Mouse (Mus musculus) midbrain, embryonic 13.5 days (tissue): ENCODE results near the gene Zfp746. TPM values are rescaled to one million over a fixed set of nuclear protein-coding genes. Genes with fewer than 3 reads are reported as not detected.
A peak's percentile ranks its signal among the peaks of the same experiment; 100 is the strongest.
"Not testable (repeated sequence)": the region's sequence is repeated elsewhere in the genome, so short reads cannot be mapped to it uniquely, and the experiment has no call there.

Experiments
- ATAC-seq: fragments of 200-750 bp; cut with Nextera tagmentation; 2 replicates; pipeline ENCODE4 v1.8.0; 2017; ENCODE audit warnings: mild to moderate bottlenecking, moderate TSS enrichment, moderate library complexity
- H3K27ac ChIP-seq: fragments of 300-500 bp; sonication (generic); 2 replicates; pipeline ENCODE4 v1.5.1; 2015; ENCODE audit warnings: inconsistent platforms, mild to moderate bottlenecking, moderate library complexity
- H3K27me3 ChIP-seq: fragments of 300-500 bp; sonication (generic); 2 replicates; pipeline ENCODE4 v1.6.1; 2015; ENCODE audit warnings: mild to moderate bottlenecking, inconsistent platforms
- H3K36me3 ChIP-seq: fragments of 300-500 bp; sonication (generic); 2 replicates; pipeline ENCODE4 v1.6.1; 2015; ENCODE audit warnings: mild to moderate bottlenecking, inconsistent platforms
- H3K4me1 ChIP-seq: fragments of 300-500 bp; sonication (generic); replicated peaks from 2 replicates; pipeline ENCODE4 v1.6.1; 2015; ENCODE audit warnings: inconsistent platforms
- H3K4me2 ChIP-seq: fragments of 300-500 bp; sonication (generic); replicated peaks from 2 replicates; pipeline ENCODE4 v1.6.1; 2015; ENCODE audit warnings: moderate library complexity, mild to moderate bottlenecking, inconsistent platforms
- H3K4me3 ChIP-seq: fragments of 300-500 bp; sonication (generic); replicated peaks from 2 replicates; pipeline ENCODE4 v1.5.1; 2015; ENCODE audit warnings: mild to moderate bottlenecking, inconsistent platforms
- H3K9ac ChIP-seq: fragments of 300-500 bp; sonication (generic); replicated peaks from 2 replicates; pipeline ENCODE4 v1.6.1; 2015; ENCODE audit warnings: mild to moderate bottlenecking, inconsistent platforms
- H3K9me3 ChIP-seq: fragments of 300-500 bp; sonication (generic); 2 replicates; pipeline ENCODE4 v1.6.1; 2016; ENCODE audit warnings: mild to moderate bottlenecking, inconsistent platforms
- WGBS: fragments of 180-500 bp; shearing (Covaris S2); methylation state at CpG from one replicate; pipeline ENCODE4 v1.1.7; 2015; 5-methylcytosine and 5-hydroxymethylcytosine counted together
- polyA plus RNA-seq: library from polyadenylated mRNA; unstranded; fragments of >200 nt; fragmentation: Nextera tagmentation; extraction: Ambion mirVana; gene quantifications from 2 replicates; pipeline ENCODE4 v1.2.1, GENCODE M21; 2015

Zfp746 gene
- polyA plus RNA-seq, result 17.0 and 21.5 TPM in 2 replicates

- Histone ChIP-seq H3K9me3 (no peaks in the 10 kb centered on the region), H3K9ac (peak within 1 kb of the TSS; percentile 97), H3K36me3 (peaks cover 19% of the 10 kb centered on the region), H3K27me3 (no peaks in the 10 kb centered on the region), H3K4me2 (peak within 1 kb of the TSS; percentile 72), H3K4me3 (peak within 1 kb of the TSS; percentile 86), H3K27ac (peak within 1 kb of the TSS; percentile 92), H3K4me1 (peaks cover 16% of the 10 kb centered on the region)
- WGBS, result under 1% methylated on average over 50 of the region's 53 CpGs
- ATAC-seq, result peak; percentile 95
Measured at GRCm38 (mm10) chr6:48086471-48086878, at the start of gene Zfp746. TSS of gene Zfp746 (minus strand) at chr6:48086593.

DNA sequence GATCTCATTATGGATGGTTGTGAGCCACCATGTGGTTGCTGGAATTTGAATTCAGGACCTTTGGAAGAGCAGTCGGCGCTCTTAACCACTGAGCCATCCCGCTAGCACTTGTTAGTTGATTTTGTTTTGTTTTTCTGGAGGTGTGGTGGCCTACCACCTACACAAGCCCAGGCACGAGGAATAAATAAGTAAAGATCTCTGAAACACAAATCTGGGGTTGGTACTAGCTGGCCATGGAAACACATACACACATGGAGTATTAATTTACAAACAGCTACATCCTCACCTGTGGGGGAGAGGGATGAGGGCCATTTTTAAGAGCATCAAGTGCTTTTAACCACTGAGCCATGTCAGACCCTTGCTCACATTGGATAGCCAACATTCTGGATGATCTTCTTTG lies 34.7 kb upstream of the Zfp746 start:
- not testable (repeated sequence) for H3K9ac ChIP-seq, H3K4me2 ChIP-seq, H3K36me3 ChIP-seq, H3K4me1 ChIP-seq, H3K27me3 ChIP-seq, H3K27ac ChIP-seq, H3K9me3 ChIP-seq, H3K4me3 ChIP-seq
- WGBS, result 76% methylated on average over 4 of the region's 4 CpGs
- ATAC-seq, result 0 out of 2 replicates have a peak, but pooled peaks have one; percentile 58

DNA sequence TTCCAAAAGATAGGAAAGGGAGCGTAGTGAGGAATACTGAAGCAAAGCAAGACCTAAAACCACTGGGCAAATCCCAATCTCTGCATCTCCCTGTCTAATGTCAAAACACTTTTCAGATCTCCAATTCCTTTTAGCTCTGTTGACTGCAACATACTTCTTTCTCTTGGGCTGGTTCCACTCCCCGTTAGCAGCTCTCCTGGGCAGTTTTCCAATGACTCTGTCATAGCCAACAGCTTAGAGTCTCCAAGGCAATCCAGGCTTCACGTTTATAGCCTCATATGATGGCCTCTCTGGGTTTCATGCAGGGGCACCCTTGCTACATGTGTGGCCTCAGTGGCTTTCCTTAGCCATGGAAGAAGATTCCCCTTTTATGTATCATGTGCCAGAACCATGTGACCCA lies 29.6 kb upstream of the Zfp746 start:
- no peaks in the 10 kb centered on the region for H3K36me3 ChIP-seq
- WGBS, result 78% methylated on average over 3 of the region's 3 CpGs
- no peak for ATAC-seq

GRCm38 (mm10) chr6:48086957-48087715 lies 743 bp upstream of the Zfp746 start:
- H3K9ac ChIP-seq, result no peak overlapping the region
- H3K4me2 ChIP-seq, result peak overlapping the region; percentile 72
- peaks cover 16% of the 10 kb centered on the region for H3K4me1 ChIP-seq
- H3K27ac ChIP-seq, result no peak overlapping the region
- peaks cover 12% of the 10 kb centered on the region for H3K36me3 ChIP-seq
- H3K9me3 ChIP-seq, result no peaks in the 10 kb centered on the region
- WGBS, result 41% methylated on average over 14 of the region's 14 CpGs
- no peaks in the 10 kb centered on the region for H3K27me3 ChIP-seq
- H3K4me3 ChIP-seq, result peak overlapping the region; percentile 86
- peak; percentile 4; the same call in 1 of the 2 replicates for ATAC-seq

More for the DNA sequence above, 29.6 kb upstream of the Zfp746 start:
- Histone ChIP-seq H3K9ac (no peak overlapping the region), H3K27ac (no peak overlapping the region), H3K27me3 (no peaks in the 10 kb centered on the region), H3K4me1 (no peaks in the 10 kb centered on the region), H3K9me3 (no peaks in the 10 kb centered on the region), H3K4me3 (no peak overlapping the region), H3K4me2 (no peak overlapping the region)

DNA sequence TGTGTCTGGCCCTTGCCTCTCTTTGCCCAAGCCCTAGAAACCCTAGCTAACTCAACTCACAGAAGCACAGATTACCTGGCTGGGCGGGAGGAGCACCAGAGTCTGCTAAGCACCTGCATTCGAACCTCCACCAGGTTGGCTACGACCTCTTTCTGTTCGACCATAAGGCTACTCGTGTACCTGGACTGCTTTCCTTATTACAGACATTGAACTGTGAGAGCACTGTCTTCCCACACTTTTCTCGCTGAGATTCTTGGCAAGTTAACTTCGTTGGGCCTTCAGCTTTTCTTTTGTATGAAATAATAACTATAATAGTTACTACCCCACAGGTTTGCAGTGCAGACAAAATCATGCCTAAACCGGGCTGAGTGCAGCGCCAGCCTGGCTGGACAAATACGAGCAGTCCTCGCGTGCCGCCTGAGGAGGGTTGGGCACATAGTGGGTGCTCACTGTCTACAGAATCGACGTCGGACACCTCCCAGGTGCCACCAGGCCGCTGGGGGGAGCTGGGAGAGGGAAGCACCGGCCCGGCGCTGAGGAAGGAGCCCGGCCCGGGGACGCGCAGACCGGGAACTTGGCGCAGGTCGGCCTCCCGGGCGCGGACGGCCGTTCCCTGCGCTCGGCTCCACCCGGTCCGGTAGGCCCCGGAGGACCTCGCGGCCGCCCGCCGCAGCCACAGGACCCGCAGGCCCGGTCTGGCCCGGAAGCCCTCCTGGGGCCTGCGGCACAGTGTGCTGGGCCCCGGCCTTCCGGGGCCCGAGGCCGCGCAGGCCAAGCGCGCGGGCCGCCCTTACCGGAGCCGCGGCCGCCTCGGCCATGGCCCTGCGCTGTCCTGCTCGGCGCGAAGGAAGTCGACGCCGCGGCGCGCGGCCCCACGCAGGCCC lies 630 bp downstream of the Zfp746 start:
- ATAC-seq, result peak; percentile 95
- Histone ChIP-seq H3K27ac (peak overlapping the region; percentile 92), H3K4me2 (peak overlapping the region; percentile 72), H3K27me3 (no peaks in the 10 kb centered on the region), H3K9me3 (no peaks in the 10 kb centered on the region), H3K4me3 (peak overlapping the region; percentile 86), H3K36me3 (peaks cover 26% of the 10 kb centered on the region), H3K9ac (peak overlapping the region; percentile 97), H3K4me1 (peaks cover 16% of the 10 kb centered on the region)
- 3% methylated on average over 59 of the region's 72 CpGs for WGBS

DNA sequence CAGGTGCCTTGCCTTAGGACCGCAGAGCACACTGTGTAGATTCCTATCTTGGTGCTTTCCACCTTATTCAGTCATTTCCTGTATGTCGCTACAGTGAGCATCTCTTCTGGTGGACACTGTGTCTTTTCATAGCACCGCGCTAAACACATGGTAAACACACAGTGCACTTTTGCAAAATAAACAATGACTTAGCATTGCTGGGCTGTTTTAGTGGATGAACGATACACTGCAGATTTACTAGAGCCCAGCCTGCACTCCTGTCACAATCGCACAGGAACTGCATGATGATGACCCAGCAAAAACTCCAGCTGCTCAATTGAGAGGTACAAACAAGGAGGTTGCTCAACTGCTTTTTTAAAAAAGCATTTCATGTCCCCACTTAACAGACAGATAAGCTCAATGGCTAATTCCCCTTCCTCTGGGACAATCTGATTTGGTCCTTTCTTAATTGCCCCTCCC lies 2.6 kb downstream of the Zfp746 start:
- H3K36me3 ChIP-seq, result peaks cover 45% of the 10 kb centered on the region
- H3K4me3 ChIP-seq, result no peak overlapping the region
- H3K9ac ChIP-seq, result no peak overlapping the region
- no peak for ATAC-seq
- WGBS, result 95% methylated on average over 6 of the region's 6 CpGs
- no peak overlapping the region for H3K27ac ChIP-seq
- H3K27me3 ChIP-seq, result no peaks in the 10 kb centered on the region
- peaks cover 16% of the 10 kb centered on the region for H3K4me1 ChIP-seq
- no peak overlapping the region for H3K4me2 ChIP-seq
- no peaks in the 10 kb centered on the region for H3K9me3 ChIP-seq

DNA sequence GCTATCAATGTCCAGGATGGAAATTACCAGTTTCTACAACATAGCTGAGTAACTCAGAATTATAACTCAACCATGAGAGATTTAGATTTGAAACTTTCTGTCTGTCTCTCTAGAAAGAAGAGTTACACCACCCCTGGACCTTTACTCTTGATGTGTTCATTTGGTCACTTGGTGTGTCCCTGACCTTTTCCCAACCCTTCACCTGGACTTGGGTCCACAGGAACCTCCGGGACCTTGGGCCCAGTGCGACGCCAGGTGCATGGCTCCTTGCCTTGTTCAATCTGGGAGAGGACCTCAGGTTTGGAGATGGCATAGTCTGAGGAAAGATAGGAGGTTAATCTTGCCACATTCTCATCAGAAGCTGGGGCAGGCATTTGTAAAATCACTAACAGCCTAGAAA lies 4.4 kb downstream of the Zfp746 start:
- ATAC-seq, result no peak
- no peak overlapping the region for H3K9ac ChIP-seq
- H3K4me1 ChIP-seq, result peaks cover 16% of the 10 kb centered on the region
- no peaks in the 10 kb centered on the region for H3K9me3 ChIP-seq
- H3K4me3 ChIP-seq, result no peak overlapping the region
- no peaks in the 10 kb centered on the region for H3K27me3 ChIP-seq
- peaks cover 62% of the 10 kb centered on the region for H3K36me3 ChIP-seq
- H3K27ac ChIP-seq, result no peak overlapping the region
- 99% methylated on average over 3 of the region's 3 CpGs for WGBS
- H3K4me2 ChIP-seq, result no peak overlapping the region

DNA sequence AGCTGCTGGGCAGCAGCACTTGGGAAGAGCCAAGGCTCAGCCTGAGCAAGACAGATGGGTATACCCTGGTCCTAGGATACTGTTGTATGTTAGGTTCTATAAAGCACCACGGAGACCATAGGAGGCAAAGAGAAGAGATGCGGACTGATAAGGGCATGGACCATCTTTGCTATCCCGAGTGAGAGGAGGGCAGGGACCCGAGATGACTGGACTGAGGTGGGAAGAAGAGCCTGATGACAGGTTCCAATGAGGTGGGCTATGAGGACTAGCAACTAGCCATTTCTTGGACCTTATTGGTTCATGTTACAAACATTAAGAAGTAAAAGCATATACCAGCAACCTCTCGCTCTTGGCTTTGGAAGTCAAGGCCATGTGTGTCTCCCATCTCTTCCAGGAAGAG lies 5.4 kb downstream of the Zfp746 start:
- Histone ChIP-seq H3K4me3 (no peak overlapping the region), H3K27me3 (no peaks in the 10 kb centered on the region), H3K4me1 (peaks cover 16% of the 10 kb centered on the region), H3K9ac (no peak overlapping the region), H3K4me2 (no peak overlapping the region), H3K27ac (no peak overlapping the region), H3K9me3 (no peaks in the 10 kb centered on the region), H3K36me3 (peaks cover 68% of the 10 kb centered on the region)
- 95% methylated on average over 5 of the region's 5 CpGs for WGBS
- ATAC-seq, result no peak

GRCm38 (mm10) chr6:48073316-48073715 lies 13.1 kb downstream of the Zfp746 start:
- Histone ChIP-seq H3K27me3 (no peaks in the 10 kb centered on the region), H3K4me2 (no peak overlapping the region), H3K9ac (no peak overlapping the region), H3K27ac (no peak overlapping the region), H3K4me1 (no peaks in the 10 kb centered on the region), H3K36me3 (peaks cover 50% of the 10 kb centered on the region), H3K9me3 (no peaks in the 10 kb centered on the region), H3K4me3 (no peak overlapping the region)
- WGBS, result 88% methylated on average over 5 of the region's 5 CpGs
- ATAC-seq, result no peak

GRCm38 (mm10) chr6:48067492-48067891 lies 18.9 kb downstream of the Zfp746 start:
- Histone ChIP-seq H3K9me3 (no peaks in the 10 kb centered on the region), H3K4me3 (no peak overlapping the region), H3K4me1 (no peaks in the 10 kb centered on the region), H3K36me3 (peaks cover 59% of the 10 kb centered on the region), H3K27ac (no peak overlapping the region), H3K27me3 (no peaks in the 10 kb centered on the region), H3K9ac (no peak overlapping the region), H3K4me2 (no peak overlapping the region)
- 93% methylated on average over 3 of the region's 3 CpGs for whole genome bisulfite sequencing
- no peak for ATAC-seq

- H3K27me3 ChIP-seq, result no peaks in the 10 kb centered on the region
- no peaks in the 10 kb centered on the region for H3K9me3 ChIP-seq
- no peak overlapping the region for H3K4me3 ChIP-seq
- WGBS, result 93% methylated on average over 6 of the region's 6 CpGs
- ATAC-seq, result no peak
- H3K4me1 ChIP-seq, result no peaks in the 10 kb centered on the region
- H3K9ac ChIP-seq, result no peak overlapping the region
- peaks cover 73% of the 10 kb centered on the region for H3K36me3 ChIP-seq
- no peak overlapping the region for H3K4me2 ChIP-seq
- no peak overlapping the region for H3K27ac ChIP-seq
Measured at GRCm38 (mm10) chr6:48065587-48066075, 20.8 kb downstream of the Zfp746 start.

DNA sequence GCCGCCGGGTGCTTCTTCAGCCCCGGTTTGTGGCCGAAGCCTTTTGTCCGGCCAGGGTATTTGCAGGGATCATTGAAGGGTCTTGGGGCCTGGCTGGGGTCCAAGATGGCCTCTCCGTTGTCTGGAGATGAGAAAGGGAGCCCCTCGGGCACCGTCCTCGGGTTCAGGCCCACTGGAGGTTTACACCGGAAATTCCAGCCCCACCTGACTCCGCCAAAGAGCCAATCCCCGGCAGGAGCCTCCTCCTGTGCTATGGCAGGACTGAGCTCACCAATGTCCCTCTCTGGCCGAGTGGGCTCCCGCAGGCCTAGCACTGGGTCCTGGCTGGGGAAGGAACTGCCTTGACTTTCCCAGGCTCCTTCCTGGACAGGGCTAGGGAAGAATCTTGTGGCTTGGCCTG lies 21.9 kb downstream of the Zfp746 start:
- H3K27me3 ChIP-seq, result no peaks in the 10 kb centered on the region
- no peak for ATAC-seq
- 91% methylated on average over 14 of the region's 14 CpGs for WGBS
- H3K4me3 ChIP-seq, result no peak overlapping the region
- no peaks in the 10 kb centered on the region for H3K4me1 ChIP-seq
- H3K4me2 ChIP-seq, result no peak overlapping the region
- H3K36me3 ChIP-seq, result peaks cover 73% of the 10 kb centered on the region
- no peaks in the 10 kb centered on the region for H3K9me3 ChIP-seq
- H3K27ac ChIP-seq, result no peak overlapping the region
- no peak overlapping the region for H3K9ac ChIP-seq
